Mouse (Mus musculus): ENCODE results near the gene Got1.

DNA sequence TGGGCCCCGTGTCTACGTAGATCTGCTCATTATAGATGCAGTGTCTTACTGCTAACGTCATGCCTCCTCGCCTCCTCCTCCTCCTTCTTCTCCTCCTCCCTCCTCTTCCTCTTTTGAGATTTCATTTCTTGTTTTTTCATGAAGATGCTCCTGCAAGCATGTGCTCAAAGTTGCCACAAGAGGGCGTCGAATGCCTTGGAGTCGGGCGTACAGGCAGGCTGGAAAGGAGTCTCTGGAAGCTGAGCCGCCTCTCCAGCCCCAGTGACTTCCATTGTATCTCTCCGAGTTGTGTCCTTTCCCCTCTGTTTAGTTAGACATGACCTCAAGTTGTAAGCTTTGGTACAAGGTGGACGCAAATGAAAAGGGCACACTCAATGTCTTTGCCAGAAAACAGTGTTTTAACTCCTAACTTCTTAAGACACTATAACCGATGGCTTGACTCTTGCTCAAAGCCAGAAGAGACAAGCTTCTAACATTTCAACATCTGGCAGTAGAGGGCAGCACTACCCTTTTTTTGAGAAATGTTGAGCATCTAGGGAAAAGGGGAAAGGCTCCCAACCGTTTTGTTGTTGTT, 5.9 kb upstream of the Got1 start:
- TF ChIP-seq CTCF (IDR thresholded peaks at IDR 0.05; ENCODE audit: low read depth) (peak; percentile 82), EP300 (optimal IDR thresholded peaks at IDR 0.05) (no peak)

Data from stomach, postnatal 0 days (tissue).